Mouse (Mus musculus) liver, postnatal 0 days (tissue): ENCODE measurements around the gene Zfp952. TPM values are rescaled to one million over a fixed set of nuclear protein-coding genes. Genes with fewer than 3 reads are reported as not detected.

Experiments used
- ATAC-seq: fragments of 200-750 bp; cut with Nextera tagmentation; 2 replicates; pipeline ENCODE4 v1.8.0; 2017; ENCODE audit warnings: mild to moderate bottlenecking, moderate library complexity
- DNase-seq: peaks from one replicate; pipeline ENCODE4 v3.0.0-alpha.2; 2016
- H3K27ac ChIP-seq: fragments of 300-500 bp; sonication (generic); 2 replicates; pipeline ENCODE4 v1.5.1; 2014; ENCODE audit warnings: antibody characterized with exemption, moderate library complexity, mild to moderate bottlenecking, low read depth
- H3K27me3 ChIP-seq: fragments of 300-500 bp; sonication (generic); 2 replicates; pipeline ENCODE4 v1.6.1; 2014; ENCODE audit warnings: low read length, control low read depth, mixed read lengths; ENCODE audit not compliant: insufficient read depth
- H3K36me3 ChIP-seq: fragments of 300-500 bp; sonication (generic); replicated peaks from 2 replicates; pipeline ENCODE4 v1.6.1; 2014; ENCODE audit warnings: mild to moderate bottlenecking, control low read depth, low read length, moderate library complexity, mixed read lengths; ENCODE audit not compliant: insufficient read depth
- H3K4me1 ChIP-seq: fragments of 300-500 bp; sonication (generic); 2 replicates; pipeline ENCODE4 v1.6.1; 2014; ENCODE audit warnings: antibody characterized with exemption, mild to moderate bottlenecking, control low read depth; ENCODE audit not compliant: insufficient read depth
- H3K4me2 ChIP-seq: fragments of 300-500 bp; sonication (generic); 2 replicates; pipeline ENCODE4 v1.6.1; 2014; ENCODE audit warnings: low read depth, mild to moderate bottlenecking, low read length, moderate library complexity, mixed read lengths
- H3K4me3 ChIP-seq: fragments of 300-500 bp; sonication (generic); 2 replicates; pipeline ENCODE4 v1.5.1; 2014; ENCODE audit warnings: low read depth, low read length
- H3K9ac ChIP-seq: fragments of 300-500 bp; sonication (generic); replicated peaks from 2 replicates; pipeline ENCODE4 v1.6.1; 2014; ENCODE audit warnings: mild to moderate bottlenecking, moderate library complexity
- H3K9me3 ChIP-seq: fragments of 300-500 bp; sonication (generic); 2 replicates; pipeline ENCODE4 v1.6.1; 2016; ENCODE audit warnings: mild to moderate bottlenecking, control low read depth, low read length, mixed read lengths
- CTCF ChIP-seq: sonication (generic); IDR thresholded peaks from 2 replicates; pipeline ENCODE4 v1.5.1; 2016; ENCODE audit warnings: antibody characterized with exemption, low read depth
- EP300 ChIP-seq: IDR thresholded peaks from 2 replicates; pipeline ENCODE4 v1.6.1; 2016; ENCODE audit warnings: antibody characterized with exemption, low read depth, mild to moderate bottlenecking
- WGBS: fragments of 180-500 bp; shearing (Covaris S2); extraction: QIAGEN DNeasy Blood & Tissue Kit; methylation state at CpG from one replicate; pipeline ENCODE4 v1.1.7; 2014; ENCODE audit not compliant: insufficient replicate concordance; 5-methylcytosine and 5-hydroxymethylcytosine counted together
- polyA plus RNA-seq: library from polyadenylated mRNA; unstranded; fragments of >200 nt; fragmentation: Nextera tagmentation; extraction: Ambion mirVana; gene quantifications from 2 replicates; pipeline ENCODE4 v1.2.1, GENCODE M21; 2015

Zfp952 gene
- 2.1 and 2.7 TPM in 2 replicates for polyA plus RNA-seq

- 0 out of 2 replicates have a peak, but pooled peaks have one; percentile 11 for TF ChIP-seq CTCF
- TF ChIP-seq EP300: no peak
- peaks cover 6% of the 10 kb centered on the region for H3K4me1 ChIP-seq
- peaks cover 6% of the 10 kb centered on the region; the same call in 1 of the 2 replicates for H3K36me3 ChIP-seq
- no peaks in the 10 kb centered on the region for H3K27me3 ChIP-seq
- DNase-seq (peak; percentile 83), ATAC-seq (peak; percentile 98)
- H3K27ac ChIP-seq: peak within 1 kb of the TSS; percentile 88
- peak within 1 kb of the TSS; percentile 76 for H3K9ac ChIP-seq
- H3K4me2 ChIP-seq: peak within 1 kb of the TSS; percentile 86
- 2% methylated on average over 21 of the region's 21 CpGs for WGBS
- peak within 1 kb of the TSS; percentile 84 for H3K4me3 ChIP-seq
- H3K9me3 ChIP-seq: no peaks in the 10 kb centered on the region
These were observed at the start of gene Zfp952 for GRCm38 (mm10) chr17:32992699-32993474. Gene Zfp952 (plus strand): TSS chr17:32993129.

- no peak overlapping the region for H3K4me2 ChIP-seq
- no peaks in the 10 kb centered on the region for H3K9me3 ChIP-seq
- peaks cover 21% of the 10 kb centered on the region for H3K4me1 ChIP-seq
- TF ChIP-seq EP300: no peak
- no peak for TF ChIP-seq CTCF
- H3K27me3 ChIP-seq: no peaks in the 10 kb centered on the region
- H3K27ac ChIP-seq: no peak overlapping the region
- DNase-seq (no peak), ATAC-seq (no peak)
- no peak overlapping the region for H3K9ac ChIP-seq
- no peak overlapping the region for H3K4me3 ChIP-seq
- 73% methylated on average over 3 of the region's 3 CpGs for WGBS
- peaks cover 4% of the 10 kb centered on the region; the same call in 1 of the 2 replicates for H3K36me3 ChIP-seq
These were observed 49.3 kb upstream of the Zfp952 start for GRCm38 (mm10) chr17:32943661-32944060.

DNA sequence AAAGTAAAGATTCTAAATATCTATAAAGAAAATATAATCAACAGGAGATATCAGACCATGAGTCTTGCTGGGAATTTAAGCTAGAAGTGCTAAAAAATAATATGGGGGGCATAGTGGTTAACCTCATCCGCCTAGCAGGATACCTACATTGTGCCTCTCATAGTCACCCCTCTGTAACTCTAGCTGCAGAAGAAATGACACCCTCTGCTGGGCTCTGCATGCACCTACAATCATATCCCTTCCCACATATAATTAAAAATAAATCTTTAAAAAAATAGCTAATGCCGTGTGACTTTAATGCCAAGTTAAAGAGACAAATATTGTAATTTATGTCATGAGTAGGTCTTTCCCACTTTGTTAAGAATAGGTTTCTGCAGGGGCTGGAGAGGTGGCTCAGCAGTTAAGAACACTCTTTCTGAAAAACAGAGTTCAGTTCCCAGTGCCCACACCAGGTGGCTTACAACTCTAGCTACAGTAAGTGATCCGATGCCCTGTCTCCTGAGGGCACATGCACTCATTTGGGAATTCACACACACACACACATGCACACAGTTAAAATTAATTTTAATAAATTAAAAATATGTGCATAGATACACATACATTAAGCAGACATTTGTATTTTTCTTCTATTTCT is 48.4 kb upstream of the Zfp952 start:
- 67% methylated on average over 3 of the region's 3 CpGs for whole genome bisulfite sequencing
- TF ChIP-seq EP300 (no peak), CTCF (peak; percentile 41)
- no peak overlapping the region for H3K4me2 ChIP-seq
- DNase-seq (no peak), ATAC-seq (no peak)
- no peak overlapping the region for H3K27ac ChIP-seq
- H3K27me3 ChIP-seq: no peaks in the 10 kb centered on the region
- H3K9me3 ChIP-seq: no peaks in the 10 kb centered on the region
- peaks cover 4% of the 10 kb centered on the region; the same call in 1 of the 2 replicates for H3K36me3 ChIP-seq
- peaks cover 21% of the 10 kb centered on the region for H3K4me1 ChIP-seq
- H3K4me3 ChIP-seq: no peak overlapping the region
- no peak overlapping the region for H3K9ac ChIP-seq

DNA sequence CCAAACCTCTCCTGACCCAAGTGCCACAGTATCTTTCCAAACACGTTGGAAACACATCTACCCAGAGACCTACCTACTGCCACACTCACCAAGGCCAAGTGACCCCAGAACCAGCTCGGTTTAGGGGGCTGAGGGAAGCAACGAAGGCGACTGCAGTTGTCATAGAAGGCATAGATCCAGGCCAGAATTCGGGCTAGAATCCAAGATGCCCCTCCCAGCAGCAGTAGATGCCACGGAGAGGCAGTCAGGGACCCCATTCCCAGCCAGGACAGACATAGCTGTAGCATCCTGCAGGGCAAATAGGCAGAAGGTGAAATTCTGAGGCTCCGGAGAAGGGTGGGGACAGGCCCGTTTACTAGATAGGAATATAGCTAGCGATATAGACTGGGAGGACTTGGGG is 46.2 kb upstream of the Zfp952 start:
- no peak for TF ChIP-seq EP300
- TF ChIP-seq CTCF: no peak
- ATAC-seq (peak; percentile 35), DNase-seq (no peak)
- H3K9me3 ChIP-seq: no peaks in the 10 kb centered on the region
- peak overlapping the region; percentile 85 for H3K9ac ChIP-seq
- H3K4me2 ChIP-seq: peak overlapping the region; percentile 94
- peak overlapping the region; percentile 97 for H3K27ac ChIP-seq
- peak overlapping the region; percentile 76 for H3K4me3 ChIP-seq
- H3K4me1 ChIP-seq: peaks cover 21% of the 10 kb centered on the region
- peaks cover 4% of the 10 kb centered on the region; the same call in 1 of the 2 replicates for H3K36me3 ChIP-seq
- 26% methylated on average over 9 of the region's 9 CpGs for WGBS
- no peaks in the 10 kb centered on the region for H3K27me3 ChIP-seq

DNA sequence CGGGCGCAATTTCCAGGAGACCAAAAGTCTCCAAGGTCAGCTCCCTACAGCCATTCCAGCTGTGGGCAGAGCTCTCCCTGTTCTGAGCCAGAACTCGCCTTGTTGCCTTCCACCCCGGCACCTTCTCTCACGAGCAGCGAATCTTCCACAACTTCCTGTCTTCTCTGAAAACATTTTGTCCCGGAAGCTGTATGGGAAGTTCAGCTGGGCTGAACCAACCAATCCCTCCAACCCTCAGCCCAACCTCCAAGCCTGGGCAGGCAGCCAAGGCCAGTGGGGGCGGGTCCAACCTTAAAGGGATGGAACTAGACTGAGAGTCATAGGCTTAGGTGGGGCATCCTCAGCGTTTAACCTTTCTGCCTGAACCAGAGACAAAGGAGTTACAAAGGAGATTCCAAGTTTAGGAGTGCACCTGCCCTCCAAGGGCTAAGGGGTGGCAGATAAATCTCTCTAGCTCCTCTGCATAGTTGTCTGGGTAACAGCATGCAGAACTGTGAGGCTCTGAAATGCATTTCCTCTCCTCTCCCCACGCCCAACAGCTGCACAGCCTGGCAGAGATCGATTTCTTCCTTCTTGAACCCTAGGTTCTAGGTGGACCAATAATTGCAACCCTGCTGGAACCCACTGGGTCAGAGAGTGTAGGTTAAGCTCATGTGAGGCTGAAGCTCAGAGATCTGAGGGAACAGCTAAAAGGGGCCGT is 45.6 kb upstream of the Zfp952 start, which contains the start of gene Cyp4f13:
TSS of gene Cyp4f13 (minus strand) at position 188 of the 700 bp plus-strand sequence.
- TF ChIP-seq CTCF (no peak), EP300 (peak; percentile 84)
- Histone ChIP-seq H3K9ac (peak within 1 kb of the TSS; percentile 85), H3K4me1 (peaks cover 21% of the 10 kb centered on the region), H3K27ac (peak within 1 kb of the TSS; percentile 97), H3K4me3 (peak within 1 kb of the TSS; percentile 76), H3K9me3 (no peaks in the 10 kb centered on the region), H3K27me3 (no peaks in the 10 kb centered on the region), H3K4me2 (peak within 1 kb of the TSS; percentile 94), H3K36me3 (peaks cover 4% of the 10 kb centered on the region; the same call in 1 of the 2 replicates)
- peak; percentile 98 for DNase-seq
- peak; percentile 99 for ATAC-seq
- WGBS: 7% methylated on average over 12 of the region's 12 CpGs

DNA sequence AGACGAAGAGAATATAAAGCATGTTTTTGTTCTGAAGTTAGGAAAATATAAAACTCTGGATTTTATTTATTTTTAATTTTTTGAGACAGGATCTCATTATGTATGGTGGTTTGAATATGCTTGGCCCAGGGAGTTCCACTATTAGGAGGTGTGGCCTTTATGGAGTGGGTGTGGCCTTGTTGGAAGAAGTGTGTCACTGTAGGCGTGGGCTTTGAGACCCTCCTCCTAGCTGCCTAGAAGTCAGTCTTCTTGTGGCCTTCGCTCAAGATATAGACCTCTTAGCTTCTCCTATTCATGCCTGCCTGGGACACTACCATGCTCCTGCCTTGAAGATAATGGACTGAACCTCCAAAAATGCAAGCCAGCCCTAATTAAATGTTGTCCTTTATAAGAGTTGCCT is 42.8 kb upstream of the Zfp952 start:
- H3K9ac ChIP-seq: no peak overlapping the region
- H3K4me1 ChIP-seq: peaks cover 21% of the 10 kb centered on the region
- H3K9me3 ChIP-seq: no peaks in the 10 kb centered on the region
- no peak overlapping the region for H3K4me3 ChIP-seq
- no peak for TF ChIP-seq CTCF
- TF ChIP-seq EP300: no peak
- ATAC-seq: no peak
- WGBS: 75% methylated on average over 3 of the region's 3 CpGs
- H3K27me3 ChIP-seq: no peaks in the 10 kb centered on the region
- no peak overlapping the region for H3K27ac ChIP-seq
- no peak overlapping the region for H3K4me2 ChIP-seq
- H3K36me3 ChIP-seq: peaks cover 4% of the 10 kb centered on the region; the same call in 1 of the 2 replicates
- no peak for DNase-seq
